Mouse (Mus musculus): ENCODE results near the gene Hivep1. TPM values are rescaled to one million over a fixed set of nuclear protein-coding genes. Genes with fewer than 3 reads are reported as not detected.
A peak's percentile ranks its signal among the peaks of the same experiment; 100 is the strongest.

Hivep1 gene
- total and polyA plus RNA-seq, 3 experiments = 7.5 to 53.3 (median 24.9) TPM

DNA sequence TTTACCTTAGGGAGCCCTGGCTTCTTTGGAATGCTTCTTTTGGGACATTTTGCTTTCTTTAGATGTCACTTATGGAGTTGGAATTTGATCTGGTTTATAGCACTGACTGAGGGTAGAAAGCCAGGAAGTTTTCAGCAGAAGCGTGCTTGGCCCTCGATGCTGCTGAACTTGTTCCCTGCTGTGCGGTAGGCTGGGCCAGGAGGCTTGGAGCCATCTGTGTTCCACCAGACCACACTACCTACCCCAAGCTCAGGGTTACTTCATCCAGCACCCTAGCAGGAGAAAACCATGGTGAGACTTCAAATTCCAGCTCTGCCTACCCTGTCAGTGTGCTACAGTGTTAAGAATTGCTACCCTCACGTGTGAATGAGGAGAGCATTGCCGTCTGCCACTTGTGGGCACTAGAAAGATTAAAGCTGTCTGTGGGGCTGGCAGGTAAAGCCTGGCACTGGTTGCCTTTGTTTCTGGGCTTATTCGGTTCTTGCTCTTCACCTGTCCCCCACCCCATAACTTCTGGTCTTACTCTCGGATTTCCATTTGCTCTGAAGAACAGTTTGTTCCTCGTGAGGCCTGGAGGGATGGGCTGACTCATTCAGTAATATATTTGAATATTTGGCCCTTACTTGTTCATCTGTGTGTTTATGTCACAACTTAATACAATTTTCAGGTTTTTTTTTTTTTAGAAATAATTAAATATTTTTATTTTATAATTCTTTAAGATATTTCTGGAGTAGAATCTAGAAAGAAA is 40.7 kb downstream of the Hivep1 start (continued):
- TF ChIP-seq EP300 (IDR thresholded peaks at IDR 0.05; ENCODE audit: low read length) (peak; percentile 71), CHD1 (IDR thresholded peaks at IDR 0.05; ENCODE audit: low read depth, low read length) (0 out of 2 replicates have a peak, but pooled peaks have one; percentile 50), E2F4 (IDR thresholded peaks at IDR 0.05; ENCODE audit: insufficient replicate concordance, low read depth, low read length) (no peak), ETS1 (conservative IDR thresholded peaks at IDR 0.05; ENCODE audit: low read depth, low read length) (peak; percentile 46; the same call in 1 of the 2 replicates), SIN3A (IDR thresholded peaks at IDR 0.05; ENCODE audit: low read length) (no peak), GABPA (IDR thresholded peaks at IDR 0.05; ENCODE audit: insufficient replicate concordance, low read depth, low read length) (no peak), TBP (conservative IDR thresholded peaks at IDR 0.05; ENCODE audit: low read depth, low read length) (no peak), POLR2AphosphoS2 (IDR thresholded peaks at IDR 0.05; ENCODE audit: low read depth, low read length) (no peak), IRF4 (IDR thresholded peaks at IDR 0.05; ENCODE audit: low read depth, low read length) (peak; percentile 73), HCFC1 (IDR thresholded peaks at IDR 0.05; ENCODE audit: low read depth, low read length) (no peak), UBTF (IDR thresholded peaks at IDR 0.05; ENCODE audit: low read depth, low read length) (no peak), MYC (IDR thresholded peaks at IDR 0.05; ENCODE audit: low read depth, low read length) (no peak)

DNA sequence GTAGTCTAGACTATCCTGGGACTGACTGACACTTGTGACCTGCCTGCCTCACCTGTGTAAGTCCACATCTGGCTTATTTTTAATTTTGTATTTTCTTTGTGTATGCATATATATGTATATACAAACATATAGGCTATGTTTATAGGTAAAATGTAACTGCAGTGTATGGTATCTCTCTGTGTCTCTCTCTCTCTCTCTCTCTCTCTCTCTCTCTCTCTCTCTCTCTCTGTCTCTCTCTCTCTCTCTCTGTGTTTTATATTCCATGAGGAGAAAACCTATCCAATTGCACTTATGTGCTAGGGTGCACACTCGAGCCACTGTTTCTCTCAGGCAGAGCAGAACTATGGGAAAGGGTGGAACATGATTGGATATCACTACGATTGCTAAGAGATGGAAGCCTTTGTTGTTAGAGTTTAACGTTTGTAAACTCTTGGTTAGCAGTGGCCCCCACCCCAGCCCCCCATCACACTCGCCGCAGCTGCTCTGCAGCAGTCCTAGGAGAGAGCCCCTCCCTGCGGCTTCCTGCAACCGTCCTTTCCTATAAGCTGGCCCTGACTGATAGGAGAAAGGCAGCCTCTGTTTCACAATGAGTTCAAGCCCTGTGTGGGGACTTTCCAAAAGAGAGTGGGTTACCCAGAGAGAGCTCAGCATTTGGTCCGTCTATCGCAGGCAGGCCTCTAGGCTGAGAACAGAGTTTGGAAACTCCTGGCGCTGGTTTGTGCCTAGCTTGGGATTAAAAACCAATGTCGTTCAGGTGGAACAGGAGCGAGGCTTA is 41.6 kb downstream of the Hivep1 start:
- peak overlapping the region; percentile 60 for H3K4me2 ChIP-seq (ENCODE audit: insufficient read depth, low read depth, poor library complexity, severe bottlenecking)
- peak; percentile 79 for DNase-seq (ENCODE audit: extremely low read depth)
- in situ Hi-C loops (cut with MboI; ENCODE audit: low pct_ligation_motif_present, low pct_unique_long_range_greater_than_20kb, low sequenced_read_pairs) (no loop called here), dilution Hi-C loops (cut with MboI; ENCODE audit: extremely low pct_ligation_motif_present, extremely low pct_unique_long_range_greater_than_20kb, low sequenced_read_pairs) (no loop called here)
- no peak overlapping the region for H3K4me3 ChIP-seq (replicated peaks in 1 of 3; ENCODE audit: low read depth in 2 of 3, low read length in 2 of 3, poor library complexity in 1 of 3)
- peaks cover 7% of the 10 kb centered on the region for H3K9me3 ChIP-seq (replicated peaks; ENCODE audit: low read length)
- H3K4me1 ChIP-seq (ENCODE audit: control insufficient read depth in 1 of 2, insufficient read depth in 2 of 2) = peaks cover 34 to 66% of the 10 kb centered on the region in 2 experiments
- H3K27me3 ChIP-seq (replicated peaks) = no peaks in the 10 kb centered on the region
- peaks cover 75% of the 10 kb centered on the region for H3K79me2 ChIP-seq (replicated peaks; ENCODE audit: control insufficient read depth, extremely low read depth, insufficient read depth, poor library complexity, severe bottlenecking)
- H3K36me3 ChIP-seq (replicated peaks in 1 of 2; ENCODE audit: control insufficient read depth in 1 of 2, insufficient read depth in 1 of 2, low read length in 1 of 2) = peaks cover 37 to 71% of the 10 kb centered on the region in 2 experiments
- peak overlapping the region; percentile 32; the same call in 1 of the 2 replicates for H3K9ac ChIP-seq (ENCODE audit: insufficient read depth, low read depth)
- peak overlapping the region; percentile 33; the same call in 1 of the 2 replicates for H3K27ac ChIP-seq (ENCODE audit: insufficient read depth, low read depth)
- TF ChIP-seq RAD21 (IDR thresholded peaks at IDR 0.05; ENCODE audit: low read depth, low read length) (peak; percentile 14), RCOR1 (conservative IDR thresholded peaks at IDR 0.05; ENCODE audit: low read depth, low read length) (no peak), TBP (conservative IDR thresholded peaks at IDR 0.05; ENCODE audit: low read depth, low read length) (no peak), SIN3A (IDR thresholded peaks at IDR 0.05; ENCODE audit: low read length) (no peak), IRF4 (IDR thresholded peaks at IDR 0.05; ENCODE audit: low read depth, low read length) (peak; percentile 89), MXI1 (IDR thresholded peaks at IDR 0.05; ENCODE audit: low read depth, low read length) (no peak), E2F4 (IDR thresholded peaks at IDR 0.05; ENCODE audit: insufficient replicate concordance, low read depth, low read length) (no peak), CTCF (conservative IDR thresholded peaks at IDR 0.05 in 1 of 2, IDR thresholded peaks at IDR 0.05 in 1 of 2; ENCODE audit: low read depth in 2 of 2, low read length in 2 of 2) (no peak), ZC3H11A (IDR thresholded peaks at IDR 0.05; ENCODE audit: low read depth, low read length) (no peak), POLR2AphosphoS2 (IDR thresholded peaks at IDR 0.05; ENCODE audit: low read depth, low read length) (no peak), USF1 (IDR thresholded peaks at IDR 0.05; ENCODE audit: low read depth, low read length) (no peak), MYC (IDR thresholded peaks at IDR 0.05; ENCODE audit: low read depth, low read length) (no peak), MAZ (IDR thresholded peaks at IDR 0.05; ENCODE audit: low read depth, low read length) (peak; percentile 95), BHLHE40 (IDR thresholded peaks at IDR 0.05; ENCODE audit: low read depth, low read length) (peak; percentile 66; the same call in 1 of the 2 replicates), ELF1 (IDR thresholded peaks at IDR 0.05; ENCODE audit: low read depth, low read length) (no peak), MEF2A (IDR thresholded peaks at IDR 0.05; ENCODE audit: borderline replicate concordance, low read depth, low read length) (peak; percentile 57; the same call in 1 of the 2 replicates), MAFK (IDR thresholded peaks at IDR 0.05; ENCODE audit: insufficient replicate concordance, low read length) (no peak), NRF1 (IDR thresholded peaks at IDR 0.05; ENCODE audit: low read depth, low read length) (no peak), ZKSCAN1 (IDR thresholded peaks at IDR 0.05; ENCODE audit: borderline replicate concordance, low read depth, low read length) (no peak), PAX5 (IDR thresholded peaks at IDR 0.05; ENCODE audit: low read length) (no peak), CHD2 (IDR thresholded peaks at IDR 0.05; ENCODE audit: low read length) (no peak), ZNF384 (IDR thresholded peaks at IDR 0.05; ENCODE audit: low read depth, low read length) (no peak), CHD1 (IDR thresholded peaks at IDR 0.05; ENCODE audit: low read depth, low read length) (0 out of 2 replicates have a peak, but pooled peaks have one; percentile 13), KAT2A (IDR thresholded peaks at IDR 0.05; ENCODE audit: insufficient replicate concordance, low read length) (no peak), UBTF (IDR thresholded peaks at IDR 0.05; ENCODE audit: low read depth, low read length) (no peak), SMC3 (IDR thresholded peaks at IDR 0.05; ENCODE audit: low read depth, low read length) (peak; percentile 11; the same call in 1 of the 2 replicates), GABPA (IDR thresholded peaks at IDR 0.05; ENCODE audit: insufficient replicate concordance, low read depth, low read length) (no peak), JUN (IDR thresholded peaks at IDR 0.05; ENCODE audit: insufficient read depth, low read depth, low read length) (no peak), EP300 (IDR thresholded peaks at IDR 0.05; ENCODE audit: low read length) (peak; percentile 82)

Data from CH12.LX (cell line).